Mouse (Mus musculus) MEL (cell line): Measurements from ENCODE around the gene Paics. TPM values are rescaled to one million over a fixed set of nuclear protein-coding genes. Genes with fewer than 3 reads are reported as not detected.

ENCODE experiments used
- DNase-seq: peaks from one replicate; pipeline ENCODE4 v3.0.0; 2011; ENCODE audit warnings: low read depth, low spot score
- H3K27ac ChIP-seq: 2 replicates; pipeline ENCODE4 v1.5.1; 2012; ENCODE audit warnings: low read depth, mild to moderate bottlenecking, control low read depth, low read length, moderate library complexity; ENCODE audit not compliant: control insufficient read depth
- H3K27me3 ChIP-seq, 2 experiments: fragments of 150-350 bp in 1 of 2; sonication (generic) in 1 of 2; 2 replicates each; pipeline ENCODE4 v1.6.1; 2012; ENCODE audit warnings: low read length in 2 of 2, mild to moderate bottlenecking in 2 of 2, improper control_type of control experiment in 1 of 2, moderate library complexity in 1 of 2; ENCODE audit not compliant: insufficient read depth in 2 of 2, control insufficient read depth in 1 of 2
- H3K36me3 ChIP-seq, 2 experiments: 2 replicates each; pipeline ENCODE4 v1.6.1; 2012 to 2014; ENCODE audit warnings: low read length in 2 of 2, improper control_type of control experiment in 1 of 2, inconsistent platforms in 1 of 2, mild to moderate bottlenecking in 1 of 2; ENCODE audit not compliant: insufficient read depth in 2 of 2, control insufficient read depth in 1 of 2
- H3K4me1 ChIP-seq, 2 experiments: fragments of 150-350 bp in 1 of 2; sonication (generic) in 1 of 2; 2 replicates each; pipeline ENCODE4 v1.6.1; 2012; ENCODE audit warnings: low read length in 2 of 2, improper control_type of control experiment in 1 of 2, mild to moderate bottlenecking in 1 of 2; ENCODE audit not compliant: insufficient read depth in 2 of 2, control insufficient read depth in 1 of 2
- H3K4me3 ChIP-seq, 2 experiments: fragments of 150-350 bp in 1 of 2; sonication (generic) in 1 of 2; 2 replicates each; pipeline ENCODE4 v1.5.1; 2012; ENCODE audit warnings: low read depth in 2 of 2, low read length in 2 of 2, mild to moderate bottlenecking in 2 of 2, moderate library complexity in 2 of 2, control low read depth in 1 of 2, improper control_type of control experiment in 1 of 2; ENCODE audit not compliant: control insufficient read depth in 1 of 2, insufficient read depth in 1 of 2
- H3K79me2 ChIP-seq: 2 replicates; pipeline ENCODE4 v1.6.1; 2012; ENCODE audit warnings: mild to moderate bottlenecking, low read length, moderate library complexity; ENCODE audit not compliant: control insufficient read depth, poor library complexity, insufficient read depth
- H3K9ac ChIP-seq: 2 replicates; pipeline ENCODE4 v1.6.1; 2012; ENCODE audit warnings: low read depth, mild to moderate bottlenecking, control low read depth, low read length, moderate library complexity; ENCODE audit not compliant: control insufficient read depth, poor library complexity, severe bottlenecking
- H3K9me3 ChIP-seq: fragments of 150-350 bp; sonication (generic); replicated peaks from 2 replicates; pipeline ENCODE4 v1.6.1; 2012; ENCODE audit warnings: mild to moderate bottlenecking, low read length, improper control_type of control experiment, moderate library complexity; ENCODE audit not compliant: insufficient read depth
- CHD2 ChIP-seq: IDR thresholded peaks from 2 replicates; pipeline ENCODE4 v1.6.1; 2011; ENCODE audit warnings: low read length, improper control_type of control experiment
- E2F4 ChIP-seq: IDR thresholded peaks from 2 replicates; pipeline ENCODE4 v1.6.1; 2011; ENCODE audit warnings: low read depth, low read length, improper control_type of control experiment, borderline replicate concordance
- ELF1 ChIP-seq: IDR thresholded peaks from 2 replicates; pipeline ENCODE4 v1.6.1; 2014; ENCODE audit warnings: low read depth, mild to moderate bottlenecking, inconsistent platforms, low read length, improper control_type of control experiment, moderate library complexity
- EP300 ChIP-seq, 2 experiments: IDR thresholded peaks; 2 replicates each; pipeline ENCODE4 v1.6.1; 2011; ENCODE audit warnings: improper control_type of control experiment in 2 of 2, low read length in 2 of 2, low read depth in 1 of 2, mild to moderate bottlenecking in 1 of 2
- GATA1 ChIP-seq: IDR thresholded peaks from 2 replicates; pipeline ENCODE4 v1.6.1; 2011; ENCODE audit warnings: low read depth, low read length, improper control_type of control experiment
- HCFC1 ChIP-seq: IDR thresholded peaks from 2 replicates; pipeline ENCODE4 v1.6.1; 2012; ENCODE audit warnings: low read depth, mild to moderate bottlenecking, inconsistent platforms, low read length, improper control_type of control experiment, moderate library complexity
- KAT2A ChIP-seq: conservative IDR thresholded peaks from 2 replicates; pipeline ENCODE4 v1.6.1; 2012; ENCODE audit warnings: low read depth, low read length, improper control_type of control experiment, inconsistent platforms
- MAX ChIP-seq: IDR thresholded peaks from 2 replicates; pipeline ENCODE4 v1.6.1; 2011; ENCODE audit warnings: low read length, improper control_type of control experiment
- MAZ ChIP-seq: IDR thresholded peaks from 2 replicates; pipeline ENCODE4 v1.6.1; 2012; ENCODE audit warnings: low read depth, mild to moderate bottlenecking, inconsistent platforms, low read length, improper control_type of control experiment
- MYC ChIP-seq: IDR thresholded peaks from 2 replicates; pipeline ENCODE4 v1.6.1; 2011; ENCODE audit warnings: low read depth, mild to moderate bottlenecking, low read length, improper control_type of control experiment, moderate library complexity
- NRF1 ChIP-seq: IDR thresholded peaks from 2 replicates; pipeline ENCODE4 v1.6.1; 2014; ENCODE audit warnings: low read depth, mild to moderate bottlenecking, inconsistent platforms, low read length, improper control_type of control experiment, moderate library complexity; ENCODE audit not compliant: poor library complexity, insufficient read depth, severe bottlenecking
- POLR2AphosphoS2 ChIP-seq: IDR thresholded peaks from 2 replicates; pipeline ENCODE4 v1.6.1; 2011; ENCODE audit warnings: low read length, improper control_type of control experiment
- SMC3 ChIP-seq: IDR thresholded peaks from 2 replicates; pipeline ENCODE4 v1.6.1; 2011; ENCODE audit warnings: low read depth, low read length, improper control_type of control experiment
- TBP ChIP-seq: IDR thresholded peaks from 2 replicates; pipeline ENCODE4 v1.8.0; 2011; ENCODE audit warnings: low read depth, low read length, improper control_type of control experiment
- ZKSCAN1 ChIP-seq: IDR thresholded peaks from 2 replicates; pipeline ENCODE4 v1.6.1; 2012; ENCODE audit warnings: low read depth, mild to moderate bottlenecking, inconsistent platforms, low read length, improper control_type of control experiment, moderate library complexity
- ZNF384 ChIP-seq: IDR thresholded peaks from 2 replicates; pipeline ENCODE4 v1.6.1; 2012; ENCODE audit warnings: low read depth, mild to moderate bottlenecking, inconsistent platforms, low read length, improper control_type of control experiment
- polyA plus RNA-seq, 2 experiments: library from polyadenylated mRNA; stranded (reverse) in 1 of 2; unstranded in 1 of 2; fragments of >175 nt in 1 of 2; fragments of >200 nt in 1 of 2; gene quantifications; 2 replicates each; pipeline versions ENCODE4 v1.2.1 to v1.2.4; 2012; ENCODE audit warnings: low replicate concordance in 2 of 2, low read depth in 1 of 2; ENCODE audit not compliant: insufficient read length in 2 of 2, insufficient read depth in 1 of 2, missing spikeins in 1 of 2
- total RNA-seq: library from RNA; depleted of rRNA; stranded (reverse); fragments of 300-350 nt; gene quantifications from 2 replicates; pipeline ENCODE4 v1.2.3, GENCODE M21; 2012; rRNA removed

The Paics gene
- total and polyA plus RNA-seq, 3 experiments = 222 to 434 (median 266) TPM

GRCm38 (mm10) chr5:77011082-77011481, 60.0 kb downstream of the Paics start (continued):
- no peak for TF ChIP-seq NRF1
- TF ChIP-seq, all 39 proteins: peak for 15

DNA sequence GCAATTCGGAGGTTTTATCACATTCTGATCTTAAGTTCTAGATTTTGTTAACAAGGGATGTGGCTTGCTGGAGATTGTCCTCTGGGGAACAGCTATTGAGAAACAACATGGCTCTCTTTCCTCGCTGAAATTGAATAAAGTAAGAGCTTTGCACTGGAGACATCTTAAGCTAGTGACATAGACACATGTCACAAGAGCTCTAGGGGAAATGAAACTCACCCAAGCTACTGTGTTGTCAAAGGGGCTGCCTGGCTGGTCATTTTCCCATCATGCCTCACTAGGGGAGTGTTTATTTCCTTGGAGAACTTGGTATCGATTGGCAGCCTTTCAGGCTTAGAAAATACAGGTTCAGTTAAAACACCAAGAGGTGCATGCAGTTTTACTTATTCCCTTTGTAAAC, 62.1 kb downstream of the Paics start:
- Histone ChIP-seq H3K4me3 (no peak overlapping the region), H3K4me1 (peaks cover 12 to 16% of the 10 kb centered on the region in 2 experiments), H3K9ac (no peak overlapping the region), H3K79me2 (no peaks in the 10 kb centered on the region), H3K36me3 (peaks cover 0 to 23% of the 10 kb centered on the region in 2 experiments; a peak in 2 of 4 replicates), H3K27ac (no peak overlapping the region), H3K27me3 (no peaks in the 10 kb centered on the region), H3K9me3 (no peaks in the 10 kb centered on the region)
- TF ChIP-seq TBP (no peak), SMC3 (no peak), GATA1 (no peak), ELF1 (no peak), ZKSCAN1 (no peak), MYC (no peak), ZNF384 (no peak)
- no peak for DNase-seq

GRCm38 (mm10) chr5:77015544-77016482, 64.7 kb downstream of the Paics start, which contains the start of gene Thegl:
TSS of gene Thegl (plus strand) at chr5:77016023.
- DNase-seq = no peak
- Histone ChIP-seq H3K4me3 (no peak within 1 kb of the TSS), H3K9me3 (no peaks in the 10 kb centered on the region), H3K27ac (no peak within 1 kb of the TSS), H3K4me1 (peaks cover 5% of the 10 kb centered on the region in 2 experiments; a peak in 3 of 4 replicates), H3K27me3 (no peaks in the 10 kb centered on the region), H3K79me2 (no peaks in the 10 kb centered on the region), H3K9ac (no peak within 1 kb of the TSS), H3K36me3 (peaks cover 0 to 13% of the 10 kb centered on the region in 2 experiments; a peak in 2 of 4 replicates)
- TF ChIP-seq ZNF384 (no peak), CHD2 (no peak), EP300 (IDR thresholded peaks at IDR 0.05; ENCODE audit: low read depth in 1 of 2, low read length in 2 of 2) (no peak), SMC3 (no peak), HCFC1 (no peak), MAX (no peak), KAT2A (no peak), POLR2AphosphoS2 (no peak), E2F4 (no peak), MAZ (no peak)

Other genes with a start within 250 kb of the Paics start
- gene Aasdh, start 45.8 kb upstream of the Paics start, total RNA-seq = 23.4 and 26.5 TPM in 2 replicates
- 10 to 100 TPM in 1 of 2 experiments, not detected in 1; 20.7 TPM for gene Aasdh, start 45.8 kb upstream of the Paics start, polyA plus RNA-seq
- 153 and 180 TPM in 2 replicates for gene Ppat, start 271 bp downstream of the Paics start, total RNA-seq
- gene Ppat, start 271 bp downstream of the Paics start, polyA plus RNA-seq = 100 to 1,000 TPM; 103 to 110 TPM
- gene Srp72, start 23.4 kb downstream of the Paics start, total RNA-seq = 76.7 and 87.1 TPM in 2 replicates
- 100 to 1,000 TPM; 140 to 231 TPM for gene Srp72, start 23.4 kb downstream of the Paics start, polyA plus RNA-seq
- 0.85 and 1.7 TPM in 2 replicates for gene Arl9, start 52.7 kb downstream of the Paics start, total RNA-seq
- 1 to 10 TPM in 1 of 2 experiments, not detected in 1; 1.6 TPM for gene Arl9, start 52.7 kb downstream of the Paics start, polyA plus RNA-seq
- gene Thegl, start 64.7 kb downstream of the Paics start, total RNA-seq = not detected in 2 replicates
- gene Thegl, start 64.7 kb downstream of the Paics start, polyA plus RNA-seq = not detected
- 42.3 and 43.4 TPM in 2 replicates for gene Hopx, start 163.8 kb downstream of the Paics start, total RNA-seq
- gene Hopx, start 163.8 kb downstream of the Paics start, polyA plus RNA-seq = 10 to 100 TPM in 1 of 2 experiments, not detected in 1; 26.8 TPM